Mouse (Mus musculus): ENCODE results near the gene Gm10642. TPM values are rescaled to one million over a fixed set of nuclear protein-coding genes. Genes with fewer than 3 reads are reported as not detected.

The Gm10642 gene
- polyA plus RNA-seq, 1 experiment from 2014 or later, result 0.48 TPM

GRCm38 (mm10) chr9:70668048-70668447, 12.0 kb downstream of the Gm10642 start:
- Histone ChIP-seq H3K27me3 (replicated peaks; ENCODE audit: control insufficient read depth, insufficient read depth, low read length) (no peaks in the 10 kb centered on the region), H3K4me1 (replicated peaks; ENCODE audit: control insufficient read depth, insufficient read depth, low read length) (peaks cover 25% of the 10 kb centered on the region), H3K4me3 (ENCODE audit: low read depth, low read length) (no peak overlapping the region), H3K4me2 (no peak overlapping the region), H3K9me3 (ENCODE audit: control insufficient read depth, low read length) (no peaks in the 10 kb centered on the region), H3K36me3 (ENCODE audit: control insufficient read depth, insufficient read depth, low read length) (no peaks in the 10 kb centered on the region), H3K9ac (ENCODE audit: low read depth, low read length) (no peak overlapping the region), H3K27ac (ENCODE audit: low read depth, low read length) (no peak overlapping the region)
- no peak for ATAC-seq (replicated peaks; ENCODE audit: low FRiP score)
- DNase-seq (ENCODE audit: low spot score), result no peak

DNA sequence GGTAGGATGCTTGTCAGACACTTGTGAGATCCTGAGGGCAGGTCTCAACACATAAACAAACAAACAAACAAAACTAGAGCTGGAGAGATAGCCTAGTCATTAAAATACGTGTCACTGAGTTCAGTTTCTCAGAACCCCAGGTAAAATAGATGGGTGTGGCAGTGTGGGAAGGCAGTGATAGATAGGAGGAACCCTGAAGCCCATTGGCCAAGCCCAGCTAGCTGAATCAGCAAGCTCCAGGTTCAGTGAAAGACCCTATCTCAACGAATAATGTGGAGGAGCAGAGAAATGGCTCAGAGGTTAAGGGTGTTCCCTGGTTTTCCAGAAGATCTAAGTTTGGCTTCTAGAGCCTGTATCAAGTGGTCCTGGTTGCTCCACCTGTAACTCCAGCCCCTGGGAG, 13.1 kb downstream of the Gm10642 start:
- no peak for DNase-seq (ENCODE audit: low spot score)
- H3K27ac ChIP-seq (ENCODE audit: low read depth, low read length), result peak overlapping the region; percentile 93
- peak overlapping the region; percentile 25; the same call in 1 of the 2 replicates for H3K4me2 ChIP-seq

DNA sequence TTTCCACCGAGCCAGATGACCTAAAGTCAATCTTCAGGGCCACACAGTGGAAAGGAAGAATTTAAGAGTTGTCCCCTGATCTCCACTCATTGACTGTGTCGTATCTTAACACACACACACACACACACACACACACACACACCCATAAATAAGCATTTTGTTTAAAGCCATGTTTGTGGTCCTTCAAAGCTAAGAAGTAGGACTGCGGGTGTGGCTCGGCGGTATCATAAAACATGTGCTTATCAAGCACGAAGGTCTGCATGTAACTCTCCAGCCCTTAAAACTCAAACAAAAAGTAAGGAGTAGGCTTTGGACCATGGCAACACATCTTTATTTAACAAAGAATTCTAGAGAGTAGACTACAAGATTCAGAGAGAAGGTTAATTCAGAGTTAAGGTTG, 14.3 kb downstream of the Gm10642 start:
- no peaks in the 10 kb centered on the region for H3K9me3 ChIP-seq (ENCODE audit: control insufficient read depth, low read length)
- no peak overlapping the region for H3K4me3 ChIP-seq (ENCODE audit: low read depth, low read length)
- WGBS, result 54% methylated on average over 6 of the region's 6 CpGs
- H3K36me3 ChIP-seq (ENCODE audit: control insufficient read depth, insufficient read depth, low read length), result no peaks in the 10 kb centered on the region
- no peaks in the 10 kb centered on the region for H3K27me3 ChIP-seq (replicated peaks; ENCODE audit: control insufficient read depth, insufficient read depth, low read length)
- peak overlapping the region; percentile 21 for H3K9ac ChIP-seq (ENCODE audit: low read depth, low read length)
- H3K4me1 ChIP-seq (replicated peaks; ENCODE audit: control insufficient read depth, insufficient read depth, low read length), result peaks cover 25% of the 10 kb centered on the region
- DNase-seq (ENCODE audit: low spot score), result no peak
- H3K27ac ChIP-seq (ENCODE audit: low read depth, low read length), result peak overlapping the region; percentile 93
- H3K4me2 ChIP-seq, result peak overlapping the region; percentile 24
- peak; percentile 79 for ATAC-seq (replicated peaks; ENCODE audit: low FRiP score)

More for the DNA sequence above, 13.1 kb downstream of the Gm10642 start:
- H3K36me3 ChIP-seq (ENCODE audit: control insufficient read depth, insufficient read depth, low read length), result no peaks in the 10 kb centered on the region
- 34% methylated on average over 2 of the region's 2 CpGs for whole genome bisulfite sequencing
- peak; percentile 91 for ATAC-seq (replicated peaks; ENCODE audit: low FRiP score)
- H3K4me1 ChIP-seq (replicated peaks; ENCODE audit: control insufficient read depth, insufficient read depth, low read length), result peaks cover 25% of the 10 kb centered on the region
- H3K9ac ChIP-seq (ENCODE audit: low read depth, low read length), result no peak overlapping the region
- no peaks in the 10 kb centered on the region for H3K9me3 ChIP-seq (ENCODE audit: control insufficient read depth, low read length)
- no peak overlapping the region for H3K4me3 ChIP-seq (ENCODE audit: low read depth, low read length)
- no peaks in the 10 kb centered on the region for H3K27me3 ChIP-seq (replicated peaks; ENCODE audit: control insufficient read depth, insufficient read depth, low read length)

DNA sequence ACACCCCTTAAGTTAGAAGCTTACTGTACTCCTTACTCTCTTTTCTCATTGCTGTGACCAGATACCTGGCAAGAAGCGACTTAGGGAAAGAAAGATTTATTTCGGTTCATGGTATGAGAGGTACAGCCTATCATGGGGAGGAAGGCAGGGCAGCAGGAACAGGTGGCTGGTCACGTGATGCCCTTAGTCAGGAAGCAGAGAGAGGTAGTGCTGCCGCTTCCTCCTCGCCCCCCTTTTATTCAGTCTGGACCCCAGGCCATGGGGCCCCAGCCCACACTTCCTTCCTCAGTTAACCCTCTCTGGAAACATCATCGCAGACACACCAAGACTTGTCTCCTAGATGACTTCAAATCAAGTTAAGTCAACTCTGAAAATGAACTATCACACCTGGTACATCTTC, 15.2 kb downstream of the Gm10642 start:
- Histone ChIP-seq H3K9me3 (ENCODE audit: control insufficient read depth, low read length) (no peaks in the 10 kb centered on the region), H3K36me3 (ENCODE audit: control insufficient read depth, insufficient read depth, low read length) (no peaks in the 10 kb centered on the region), H3K4me2 (peak overlapping the region; percentile 24), H3K27ac (ENCODE audit: low read depth, low read length) (peak overlapping the region; percentile 70), H3K27me3 (replicated peaks; ENCODE audit: control insufficient read depth, insufficient read depth, low read length) (no peaks in the 10 kb centered on the region), H3K4me1 (replicated peaks; ENCODE audit: control insufficient read depth, insufficient read depth, low read length) (peaks cover 25% of the 10 kb centered on the region), H3K9ac (ENCODE audit: low read depth, low read length) (no peak overlapping the region), H3K4me3 (ENCODE audit: low read depth, low read length) (no peak overlapping the region)
- DNase-seq (ENCODE audit: low spot score), result no peak
- ATAC-seq (replicated peaks; ENCODE audit: low FRiP score), result no peak
- 55% methylated on average over 6 of the region's 6 CpGs for WGBS

DNA sequence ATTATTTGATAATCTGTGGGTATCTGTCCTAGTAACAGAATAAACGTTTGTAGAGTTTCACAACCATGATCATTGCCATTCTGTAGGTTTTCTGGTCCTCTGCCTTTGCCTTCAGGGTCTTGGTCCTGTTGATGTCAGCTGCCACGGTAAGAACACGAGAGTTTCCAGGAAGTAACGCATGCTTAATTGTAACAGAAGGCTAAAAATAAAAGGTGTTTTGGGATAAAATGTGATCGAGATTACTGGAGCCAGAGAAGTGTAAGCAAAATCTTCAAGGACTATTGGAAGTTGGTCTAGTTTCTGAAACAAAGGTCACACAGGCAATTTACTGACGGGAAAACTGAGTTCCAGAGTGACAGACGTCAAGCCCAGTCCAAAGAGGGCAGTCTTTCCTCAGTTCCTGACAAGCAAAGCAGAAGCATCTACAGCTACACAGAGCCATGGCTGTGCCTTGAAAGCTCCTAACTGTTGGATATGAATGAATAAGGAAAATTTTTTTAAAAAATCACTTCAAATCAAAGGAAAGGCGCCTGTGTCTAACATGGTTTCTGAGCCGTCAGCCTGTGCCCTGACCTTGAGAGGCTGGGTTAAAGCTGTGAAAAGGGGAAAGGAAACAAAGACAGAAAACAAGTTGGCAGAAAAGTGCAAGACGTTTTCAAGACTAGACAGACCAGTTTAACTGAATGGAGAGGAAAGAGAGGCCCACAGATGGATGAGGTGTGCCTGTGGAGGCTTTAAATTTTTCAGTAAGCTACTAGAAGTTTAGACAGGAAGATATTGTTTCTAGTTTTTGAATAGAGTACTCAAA, 15.9 kb downstream of the Gm10642 start:
- peak overlapping the region; percentile 24 for H3K4me2 ChIP-seq
- no peaks in the 10 kb centered on the region for H3K36me3 ChIP-seq (ENCODE audit: control insufficient read depth, insufficient read depth, low read length)
- no peaks in the 10 kb centered on the region for H3K27me3 ChIP-seq (replicated peaks; ENCODE audit: control insufficient read depth, insufficient read depth, low read length)
- ATAC-seq (replicated peaks; ENCODE audit: low FRiP score) (no peak), DNase-seq (ENCODE audit: low spot score) (no peak)
- peak overlapping the region; percentile 13 for H3K9ac ChIP-seq (ENCODE audit: low read depth, low read length)
- peaks cover 25% of the 10 kb centered on the region for H3K4me1 ChIP-seq (replicated peaks; ENCODE audit: control insufficient read depth, insufficient read depth, low read length)
- peak overlapping the region; percentile 71 for H3K27ac ChIP-seq (ENCODE audit: low read depth, low read length)
- no peaks in the 10 kb centered on the region for H3K9me3 ChIP-seq (ENCODE audit: control insufficient read depth, low read length)
- H3K4me3 ChIP-seq (ENCODE audit: low read depth, low read length), result no peak overlapping the region
- WGBS, result 40% methylated on average over 10 of the region's 10 CpGs

GRCm38 (mm10) chr9:70673656-70674055, 17.6 kb downstream of the Gm10642 start:
- no peaks in the 10 kb centered on the region for H3K36me3 ChIP-seq (ENCODE audit: control insufficient read depth, insufficient read depth, low read length)
- H3K4me3 ChIP-seq (ENCODE audit: low read depth, low read length), result no peak overlapping the region
- no peak for ATAC-seq (replicated peaks; ENCODE audit: low FRiP score)
- no peak overlapping the region for H3K4me2 ChIP-seq
- DNase-seq (ENCODE audit: low spot score), result no peak
- no peak overlapping the region for H3K27ac ChIP-seq (ENCODE audit: low read depth, low read length)
- 88% methylated on average over 4 of the region's 4 CpGs for WGBS
- no peak overlapping the region for H3K9ac ChIP-seq (ENCODE audit: low read depth, low read length)
- H3K27me3 ChIP-seq (replicated peaks; ENCODE audit: control insufficient read depth, insufficient read depth, low read length), result no peaks in the 10 kb centered on the region
- H3K9me3 ChIP-seq (ENCODE audit: control insufficient read depth, low read length), result no peaks in the 10 kb centered on the region
- peaks cover 24% of the 10 kb centered on the region for H3K4me1 ChIP-seq (replicated peaks; ENCODE audit: control insufficient read depth, insufficient read depth, low read length)

GRCm38 (mm10) chr9:70675117-70675516, 19.1 kb downstream of the Gm10642 start:
- Histone ChIP-seq H3K27ac (ENCODE audit: low read depth, low read length) (peak overlapping the region; percentile 8; the same call in 1 of the 2 replicates), H3K36me3 (ENCODE audit: control insufficient read depth, insufficient read depth, low read length) (no peaks in the 10 kb centered on the region), H3K9ac (ENCODE audit: low read depth, low read length) (no peak overlapping the region), H3K4me2 (no peak overlapping the region), H3K27me3 (replicated peaks; ENCODE audit: control insufficient read depth, insufficient read depth, low read length) (no peaks in the 10 kb centered on the region), H3K4me1 (replicated peaks; ENCODE audit: control insufficient read depth, insufficient read depth, low read length) (peaks cover 18% of the 10 kb centered on the region), H3K4me3 (ENCODE audit: low read depth, low read length) (no peak overlapping the region), H3K9me3 (ENCODE audit: control insufficient read depth, low read length) (no peaks in the 10 kb centered on the region)
- ATAC-seq (replicated peaks; ENCODE audit: low FRiP score) (no peak), DNase-seq (ENCODE audit: low spot score) (no peak)
- WGBS, result 63% methylated on average over 4 of the region's 4 CpGs

DNA sequence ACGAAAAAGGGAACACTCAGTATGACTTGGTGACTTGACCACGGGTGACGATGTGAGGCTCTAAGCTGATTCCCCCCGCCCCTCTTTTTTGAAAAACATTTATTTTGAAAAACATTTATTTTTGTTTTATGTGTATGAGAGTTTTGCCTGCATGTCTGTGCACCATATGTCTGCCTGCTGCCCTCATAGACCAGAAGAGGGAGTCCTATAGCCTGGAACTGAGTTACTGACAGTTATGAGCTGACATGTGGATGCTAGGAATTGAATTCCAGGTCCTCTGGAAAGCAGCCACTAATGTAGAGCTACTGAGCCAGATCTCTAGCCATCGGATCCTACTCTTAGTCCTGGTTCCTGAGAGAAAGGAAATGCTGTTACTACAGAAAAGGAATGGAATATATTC, 19.9 kb downstream of the Gm10642 start:
- WGBS, result 81% methylated on average over 5 of the region's 5 CpGs
- H3K9me3 ChIP-seq (ENCODE audit: control insufficient read depth, low read length), result no peaks in the 10 kb centered on the region
- H3K4me3 ChIP-seq (ENCODE audit: low read depth, low read length), result no peak overlapping the region
- no peak overlapping the region for H3K4me2 ChIP-seq
- no peak for ATAC-seq (replicated peaks; ENCODE audit: low FRiP score)
- no peak overlapping the region for H3K27ac ChIP-seq (ENCODE audit: low read depth, low read length)
- no peaks in the 10 kb centered on the region for H3K27me3 ChIP-seq (replicated peaks; ENCODE audit: control insufficient read depth, insufficient read depth, low read length)
- DNase-seq (ENCODE audit: low spot score), result no peak
- no peaks in the 10 kb centered on the region for H3K36me3 ChIP-seq (ENCODE audit: control insufficient read depth, insufficient read depth, low read length)
- peaks cover 16% of the 10 kb centered on the region for H3K4me1 ChIP-seq (replicated peaks; ENCODE audit: control insufficient read depth, insufficient read depth, low read length)
- H3K9ac ChIP-seq (ENCODE audit: low read depth, low read length), result no peak overlapping the region

- Histone ChIP-seq H3K36me3 (ENCODE audit: control insufficient read depth, insufficient read depth, low read length) (no peaks in the 10 kb centered on the region), H3K27me3 (replicated peaks; ENCODE audit: control insufficient read depth, insufficient read depth, low read length) (no peaks in the 10 kb centered on the region), H3K4me3 (ENCODE audit: low read depth, low read length) (peak within 1 kb of the TSS; percentile 100), H3K4me1 (replicated peaks; ENCODE audit: control insufficient read depth, insufficient read depth, low read length) (peaks cover 22% of the 10 kb centered on the region), H3K4me2 (peak within 1 kb of the TSS; percentile 89), H3K9me3 (ENCODE audit: control insufficient read depth, low read length) (no peaks in the 10 kb centered on the region), H3K27ac (ENCODE audit: low read depth, low read length) (peak within 1 kb of the TSS; percentile 98), H3K9ac (ENCODE audit: low read depth, low read length) (peak within 1 kb of the TSS; percentile 99)
- peak; percentile 98 for ATAC-seq (replicated peaks; ENCODE audit: low FRiP score)
- under 1% methylated on average over 47 of the region's 48 CpGs for WGBS
- DNase-seq (ENCODE audit: low spot score), result peak; percentile 99
Observed at GRCm38 (mm10) chr9:70678682-70679131, 22.7 kb downstream of the Gm10642 start, which contains the start of gene Adam10. TSS of gene Adam10 (plus strand) at chr9:70678997.

Measured in liver, embryonic 11.5 days (tissue).